Mouse (Mus musculus) midbrain, embryonic 14.5 days (tissue): ENCODE data around the gene Ppp1r15a. TPM values are rescaled to one million over a fixed set of nuclear protein-coding genes. Genes with fewer than 3 reads are reported as not detected.
"Not testable (repeated sequence)": the region's sequence is repeated elsewhere in the genome, so short reads cannot be mapped to it uniquely, and the experiment has no call there.

Source experiments
- ATAC-seq: fragments of 200-750 bp; cut with Nextera tagmentation; 2 replicates; pipeline ENCODE4 v1.8.0; 2017; ENCODE audit warnings: moderate number of reproducible peaks, moderate library complexity; ENCODE audit not compliant: low FRiP score, low TSS enrichment
- DNase-seq: peaks from one replicate; pipeline ENCODE4 v3.0.0-alpha.2; 2015
- H3K27ac ChIP-seq: fragments of 300-500 bp; sonication (generic); replicated peaks from 2 replicates; pipeline ENCODE4 v1.5.1; 2014; ENCODE audit warnings: mild to moderate bottlenecking, low read depth, low read length, moderate library complexity
- H3K27me3 ChIP-seq: fragments of 300-500 bp; sonication (generic); 2 replicates; pipeline ENCODE4 v1.6.1; 2014; ENCODE audit warnings: low read length, control low read depth, mixed read lengths; ENCODE audit not compliant: control insufficient read depth, insufficient read depth
- H3K36me3 ChIP-seq: fragments of 300-500 bp; sonication (generic); 2 replicates; pipeline ENCODE4 v1.6.1; 2014; ENCODE audit warnings: low read length, control low read depth; ENCODE audit not compliant: control insufficient read depth, insufficient read depth
- H3K4me1 ChIP-seq: fragments of 300-500 bp; sonication (generic); 2 replicates; pipeline ENCODE4 v1.6.1; 2014; ENCODE audit warnings: mild to moderate bottlenecking, antibody characterized with exemption, low read length, control low read depth; ENCODE audit not compliant: control insufficient read depth, insufficient read depth
- H3K4me2 ChIP-seq: fragments of 300-500 bp; sonication (generic); 2 replicates; pipeline ENCODE4 v1.6.1; 2014; ENCODE audit warnings: mild to moderate bottlenecking, low read length, moderate library complexity
- H3K4me3 ChIP-seq: fragments of 300-500 bp; sonication (generic); replicated peaks from 2 replicates; pipeline ENCODE4 v1.5.1; 2014; ENCODE audit warnings: low read depth, low read length
- H3K9ac ChIP-seq: fragments of 300-500 bp; sonication (generic); replicated peaks from 2 replicates; pipeline ENCODE4 v1.6.1; 2014; ENCODE audit warnings: mild to moderate bottlenecking, low read length, moderate library complexity
- H3K9me3 ChIP-seq: fragments of 300-500 bp; sonication (generic); 2 replicates; pipeline ENCODE4 v1.6.1; 2016; ENCODE audit warnings: low read length, control low read depth, mixed read lengths; ENCODE audit not compliant: control insufficient read depth
- WGBS: fragments of 180-500 bp; shearing (Covaris S2); extraction: QIAGEN DNeasy Blood & Tissue Kit; methylation state at CpG from one replicate; pipeline ENCODE4 v1.1.7; 2014; 5-methylcytosine and 5-hydroxymethylcytosine counted together
- polyA plus RNA-seq: library from polyadenylated mRNA; unstranded; fragments of >200 nt; fragmentation: Nextera tagmentation; extraction: Ambion mirVana; gene quantifications from 2 replicates; pipeline ENCODE4 v1.2.1, GENCODE M21; 2014

Gene Ppp1r15a
- polyA plus RNA-seq, 1 experiment from 2014 or later: 10.2 TPM

DNA sequence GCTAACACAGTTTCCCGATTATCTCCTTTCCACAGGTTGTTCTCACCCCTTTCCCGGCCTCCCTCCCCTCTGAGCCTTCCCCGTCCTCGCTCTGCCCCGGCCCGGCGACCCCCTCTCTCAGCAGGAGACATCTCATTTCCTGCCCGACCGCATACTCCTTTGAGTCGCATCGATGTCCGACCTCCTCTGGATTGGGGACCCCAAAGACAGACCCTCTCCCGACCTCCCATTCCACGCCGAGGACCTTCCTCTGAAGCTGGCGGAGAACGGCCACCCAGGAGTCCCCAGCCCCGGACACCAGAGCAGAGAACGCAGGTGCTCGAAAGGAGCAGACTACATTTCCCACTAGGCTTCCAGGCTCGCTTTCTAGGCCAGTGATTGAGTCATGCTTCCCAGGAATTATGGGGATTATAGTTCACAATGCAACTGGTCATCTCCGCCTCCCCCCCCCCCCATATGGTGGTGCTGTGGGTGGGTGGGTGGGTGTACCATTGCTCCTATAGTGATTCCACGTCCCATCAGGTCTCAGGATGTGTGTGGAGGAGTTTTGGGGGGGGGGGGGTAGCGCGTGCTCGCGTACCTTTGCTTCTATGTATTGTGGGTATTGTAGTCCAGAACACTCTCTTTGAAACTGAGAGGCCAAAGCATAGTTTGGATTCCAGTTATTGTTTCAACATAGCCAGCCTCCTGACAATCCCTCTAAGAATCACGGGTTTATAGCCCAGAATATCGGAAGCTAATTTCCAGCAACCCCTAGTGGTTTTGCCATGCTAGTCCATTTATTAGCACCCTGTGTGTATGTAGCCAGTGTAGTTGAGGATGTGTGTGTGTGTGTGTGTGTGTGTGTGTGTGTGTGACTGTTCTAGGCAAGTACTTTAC lies 12.3 kb upstream of the Ppp1r15a start:
- Histone ChIP-seq H3K4me1 (peaks cover 6% of the 10 kb centered on the region; the same call in 1 of the 2 replicates), H3K4me3 (peak overlapping the region; percentile 54), H3K27ac (peak overlapping the region; percentile 33; the same call in 1 of the 2 replicates), H3K36me3 (no peaks in the 10 kb centered on the region), H3K9ac (peak overlapping the region; percentile 72), H3K4me2 (peak overlapping the region; percentile 84), H3K27me3 (no peaks in the 10 kb centered on the region), H3K9me3 (no peaks in the 10 kb centered on the region)
- DNase-seq (peak; percentile 87), ATAC-seq (peak; percentile 83)
- WGBS: 4% methylated on average over 28 of the region's 29 CpGs

DNA sequence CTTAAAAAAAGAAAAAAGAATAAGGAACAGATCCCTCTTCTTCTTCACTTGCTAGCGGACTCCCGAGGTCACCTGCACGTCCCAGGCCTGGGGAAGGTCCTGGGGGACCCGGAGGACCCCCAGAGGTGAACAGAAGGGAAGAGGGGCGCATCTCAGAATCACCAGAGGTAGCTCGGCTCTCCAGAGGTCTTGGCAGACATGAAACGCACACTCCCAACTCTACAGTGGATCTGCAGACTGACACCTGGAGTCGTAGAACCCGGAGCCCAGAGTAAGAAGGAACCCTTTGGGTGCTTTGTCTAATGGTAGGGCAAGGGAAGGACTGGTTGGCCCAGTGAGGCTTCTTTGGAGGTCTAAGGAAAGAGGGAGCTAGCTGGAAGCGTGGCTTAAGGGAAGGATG lies 11.5 kb upstream of the Ppp1r15a start:
- ATAC-seq: no peak
- H3K4me1 ChIP-seq: peaks cover 6% of the 10 kb centered on the region; the same call in 1 of the 2 replicates
- WGBS: 79% methylated on average over 10 of the region's 10 CpGs
- H3K4me3 ChIP-seq: peak overlapping the region; percentile 54
- H3K9me3 ChIP-seq: no peaks in the 10 kb centered on the region
- peak overlapping the region; percentile 84 for H3K4me2 ChIP-seq
- no peak for DNase-seq
- no peak overlapping the region for H3K27ac ChIP-seq
- peak overlapping the region; percentile 72; the same call in 1 of the 2 replicates for H3K9ac ChIP-seq
- H3K27me3 ChIP-seq: no peaks in the 10 kb centered on the region
- no peaks in the 10 kb centered on the region for H3K36me3 ChIP-seq

DNA sequence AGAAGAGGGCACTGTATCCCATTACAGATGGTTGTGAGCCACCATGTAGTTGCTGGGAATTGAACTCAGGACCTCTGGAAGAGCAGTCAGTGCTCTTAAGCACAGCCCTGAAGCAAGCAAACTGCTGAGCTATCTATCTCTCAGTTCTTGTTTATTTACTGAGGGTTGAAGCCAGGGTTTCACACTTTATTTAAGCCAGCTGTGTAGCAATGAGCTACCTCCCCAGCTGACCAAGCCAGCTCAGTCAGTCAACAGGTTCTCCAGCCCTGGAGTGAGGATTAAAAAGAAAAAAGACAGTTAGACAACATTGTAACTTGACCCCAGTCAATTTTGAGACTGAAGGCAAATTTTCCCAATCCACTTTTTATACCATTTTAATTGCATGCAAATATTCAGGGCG lies 9.6 kb upstream of the Ppp1r15a start:
- no peak overlapping the region for H3K9ac ChIP-seq
- H3K4me1 ChIP-seq: peaks cover 6% of the 10 kb centered on the region; the same call in 1 of the 2 replicates
- DNase-seq (no peak), ATAC-seq (no peak)
- no peak overlapping the region for H3K27ac ChIP-seq
- no peak overlapping the region for H3K4me3 ChIP-seq
- no peaks in the 10 kb centered on the region for H3K27me3 ChIP-seq
- WGBS: 87% methylated on average over 1 of the region's 1 CpGs
- H3K9me3 ChIP-seq: no peaks in the 10 kb centered on the region
- H3K4me2 ChIP-seq: no peak overlapping the region
- no peaks in the 10 kb centered on the region for H3K36me3 ChIP-seq

DNA sequence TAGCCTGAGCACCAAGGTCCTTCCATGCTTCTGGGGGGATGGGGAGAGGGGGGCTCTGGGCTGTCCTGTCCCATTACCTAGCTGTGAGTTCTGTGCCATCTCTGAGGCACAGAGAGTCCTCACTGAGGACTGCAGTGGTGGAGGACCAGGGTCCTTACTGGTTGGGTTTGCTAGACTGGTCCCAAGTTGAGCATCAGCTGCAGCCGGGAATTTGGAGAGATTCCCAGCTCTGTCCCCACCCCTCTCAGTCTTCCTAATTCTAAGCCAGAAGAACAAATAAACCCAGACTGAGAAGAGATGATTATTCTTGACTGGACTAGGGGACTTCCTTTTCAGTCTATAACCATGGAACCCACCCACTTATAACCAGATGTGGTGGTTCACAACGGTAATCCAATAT lies 4.6 kb upstream of the Ppp1r15a start:
- no peak overlapping the region for H3K4me2 ChIP-seq
- H3K27ac ChIP-seq: no peak overlapping the region
- ATAC-seq: no peak
- H3K4me3 ChIP-seq: no peak overlapping the region
- no peaks in the 10 kb centered on the region for H3K9me3 ChIP-seq
- DNase-seq: no peak
- 85% methylated on average over 2 of the region's 2 CpGs for WGBS
- no peaks in the 10 kb centered on the region for H3K36me3 ChIP-seq
- 0 out of 2 replicates have a peak, but pooled peaks cover under 1% of the 10 kb centered on the region for H3K4me1 ChIP-seq
- H3K27me3 ChIP-seq: no peaks in the 10 kb centered on the region
- H3K9ac ChIP-seq: no peak overlapping the region

DNA sequence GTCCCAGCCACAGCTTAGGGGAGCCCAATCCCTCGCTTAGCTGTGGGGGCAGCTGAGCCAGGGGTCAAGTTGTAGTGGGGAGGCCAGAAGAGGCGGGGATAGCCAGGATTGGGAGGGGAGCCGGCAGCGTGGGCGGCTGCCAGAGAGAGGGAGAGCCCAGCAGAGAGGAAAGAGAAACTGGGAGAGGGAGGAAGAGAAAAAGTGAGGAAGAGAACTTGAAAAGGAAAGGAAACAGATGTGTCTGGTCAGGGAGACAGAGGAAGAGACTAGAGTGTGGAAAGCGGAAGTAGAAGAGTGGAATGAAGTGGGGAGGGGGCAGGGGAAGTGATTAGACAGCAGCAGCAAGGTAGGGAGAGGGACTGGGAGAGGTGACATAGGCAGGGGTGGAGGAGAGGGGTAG lies 3.4 kb upstream of the Ppp1r15a start:
- Histone ChIP-seq H3K4me1 (peaks cover 9% of the 10 kb centered on the region), H3K27me3 (no peaks in the 10 kb centered on the region), H3K9me3 (no peaks in the 10 kb centered on the region), H3K9ac (no peak overlapping the region), H3K4me3 (no peak overlapping the region), H3K4me2 (no peak overlapping the region), H3K36me3 (no peaks in the 10 kb centered on the region), H3K27ac (no peak overlapping the region)
- WGBS: 32% methylated on average over 6 of the region's 6 CpGs
- no peak for ATAC-seq
- DNase-seq: no peak

DNA sequence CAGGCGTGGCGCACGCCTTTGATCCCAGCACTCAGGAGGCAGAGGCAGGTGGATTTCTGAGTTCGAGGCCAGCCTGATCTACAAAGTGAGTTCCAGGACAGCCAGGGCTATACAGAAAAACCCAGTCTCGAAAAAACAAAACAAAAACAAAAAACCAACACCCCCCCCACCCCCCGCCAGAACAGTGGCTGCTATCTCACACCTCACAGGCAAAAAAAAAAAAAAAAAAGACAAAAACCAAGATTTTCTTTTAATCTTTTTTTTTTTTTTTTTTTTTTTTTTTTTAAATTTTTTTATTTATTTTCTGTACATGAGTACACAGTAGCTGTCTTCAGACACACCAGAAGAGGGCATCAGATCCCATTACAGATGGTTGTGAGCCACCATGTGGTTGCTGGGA lies 1.1 kb upstream of the Ppp1r15a start:
- not testable (repeated sequence) for H3K4me2 ChIP-seq, H3K27ac ChIP-seq, H3K9me3 ChIP-seq, H3K36me3 ChIP-seq, DNase-seq, ATAC-seq, H3K9ac ChIP-seq, H3K27me3 ChIP-seq, H3K4me3 ChIP-seq
- peaks cover 10% of the 10 kb centered on the region for H3K4me1 ChIP-seq
- WGBS: 93% methylated on average over 6 of the region's 6 CpGs

DNA sequence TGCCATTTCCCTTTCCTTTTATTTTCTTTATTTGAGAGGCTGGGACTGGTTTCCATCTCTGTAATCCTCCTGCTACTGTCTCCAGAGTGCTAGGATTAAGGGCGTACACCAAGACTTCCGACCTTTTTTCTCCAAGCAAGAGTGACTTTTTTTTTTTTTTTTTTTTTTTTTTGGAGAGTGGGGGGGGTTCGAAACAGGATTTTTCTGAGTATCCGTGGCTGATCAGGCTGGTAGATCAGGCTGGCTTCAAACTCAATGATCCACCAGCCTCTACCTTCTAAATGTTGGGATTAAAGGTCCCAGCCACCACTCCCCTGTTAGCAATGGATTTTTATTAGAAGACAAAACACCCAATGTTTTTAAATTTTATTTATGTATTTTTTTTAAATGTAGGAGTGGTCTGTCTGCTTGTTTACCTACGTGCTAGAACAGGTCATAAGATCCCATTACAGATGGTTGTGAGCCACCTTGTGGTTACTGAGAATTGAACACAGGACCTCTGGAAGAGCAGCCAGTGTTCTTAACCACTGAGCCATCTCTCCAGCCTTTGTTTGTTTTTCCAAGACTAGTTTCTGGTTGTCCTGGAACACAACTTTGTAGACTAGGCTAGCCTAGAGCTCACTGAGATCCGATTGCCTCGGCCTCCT lies 529 bp upstream of the Ppp1r15a start:
- H3K4me2 ChIP-seq: peak overlapping the region; percentile 89
- H3K36me3 ChIP-seq: no peaks in the 10 kb centered on the region
- 30% methylated on average over 7 of the region's 7 CpGs for WGBS
- no peaks in the 10 kb centered on the region for H3K27me3 ChIP-seq
- peaks cover 12% of the 10 kb centered on the region for H3K4me1 ChIP-seq
- 0 out of 2 replicates have a peak overlapping the region, but pooled peaks have one; percentile 52 for H3K27ac ChIP-seq
- H3K9ac ChIP-seq: peak overlapping the region; percentile 81; the same call in 1 of the 2 replicates
- no peak for ATAC-seq
- H3K4me3 ChIP-seq: peak overlapping the region; percentile 68
- H3K9me3 ChIP-seq: no peaks in the 10 kb centered on the region
- no peak for DNase-seq

DNA sequence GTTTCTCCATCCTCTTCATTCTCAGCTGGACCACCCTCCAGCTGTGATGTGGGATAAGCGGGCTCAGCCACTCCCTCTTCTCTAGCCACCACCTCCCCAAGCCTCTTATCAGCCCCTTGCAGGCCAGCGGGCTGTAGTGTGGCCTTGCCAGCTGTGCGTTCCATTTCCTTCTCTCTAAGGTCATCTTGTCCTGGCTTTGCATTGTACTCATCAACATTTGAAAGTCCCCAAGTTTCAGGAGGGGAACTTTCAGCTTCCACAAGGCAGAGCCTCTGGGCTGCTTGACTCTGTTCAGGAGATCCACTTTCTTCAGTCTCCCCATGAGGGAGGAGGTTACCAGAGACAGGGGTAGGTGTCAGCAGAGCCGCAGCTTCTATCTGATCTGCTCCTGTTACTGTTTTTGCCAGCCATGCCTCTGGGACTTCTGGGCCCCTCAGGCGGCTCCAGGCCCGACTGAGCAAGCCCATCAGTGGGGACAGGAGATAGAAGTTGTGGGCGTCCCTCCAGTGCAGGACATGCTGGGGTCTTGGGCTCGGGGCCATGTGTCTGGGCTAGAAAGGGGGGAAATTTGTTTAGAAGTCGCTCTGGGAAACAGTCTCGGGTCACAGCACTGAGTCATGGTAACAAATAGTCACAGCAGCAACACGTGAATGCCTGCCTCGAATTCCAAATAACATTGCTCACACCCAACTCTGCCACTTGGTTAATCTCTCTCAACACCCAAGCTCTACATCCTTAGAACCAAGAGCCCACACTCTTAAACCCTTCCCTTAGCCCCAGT lies 1.0 kb downstream of the Ppp1r15a start:
- Histone ChIP-seq H3K4me3 (peak overlapping the region; percentile 68), H3K9me3 (no peaks in the 10 kb centered on the region), H3K4me2 (peak overlapping the region; percentile 89), H3K4me1 (peaks cover 12% of the 10 kb centered on the region), H3K27me3 (no peaks in the 10 kb centered on the region), H3K27ac (no peak overlapping the region), H3K36me3 (no peaks in the 10 kb centered on the region), H3K9ac (peak overlapping the region; percentile 81)
- ATAC-seq (no peak), DNase-seq (peak; percentile 27)
- 31% methylated on average over 12 of the region's 12 CpGs for WGBS
